Mouse (Mus musculus): Measurements from ENCODE around the gene Dbndd2. TPM values are rescaled to one million over a fixed set of nuclear protein-coding genes. Genes with fewer than 3 reads are reported as not detected.

The Dbndd2 gene
- polyA plus RNA-seq, 1 experiment from 2014 or later = 8.8 TPM

- Histone ChIP-seq H3K9me3 (no peaks in the 10 kb centered on the region), H3K4me3 (peak overlapping the region; percentile 82), H3K27me3 (peaks cover 26% of the 10 kb centered on the region), H3K4me2 (peak overlapping the region; percentile 100), H3K27ac (no peak overlapping the region), H3K9ac (peak overlapping the region; percentile 54), H3K36me3 (peaks cover 3% of the 10 kb centered on the region; the same call in 1 of the 2 replicates), H3K4me1 (peaks cover 10% of the 10 kb centered on the region)
- ATAC-seq (ENCODE audit: borderline replicate concordance, extremely low read depth, low FRiP score, low TSS enrichment) = 0 out of 2 replicates have a peak, but pooled peaks have one; percentile 1
- 10% methylated on average over 11 of the region's 11 CpGs for WGBS
Observed at GRCm38 (mm10) chr2:164487115-164487527, 1.2 kb downstream of the Dbndd2 start.

- Histone ChIP-seq H3K9ac (no peak overlapping the region), H3K4me1 (peaks cover 10% of the 10 kb centered on the region), H3K9me3 (no peaks in the 10 kb centered on the region), H3K27me3 (peaks cover 26% of the 10 kb centered on the region), H3K27ac (no peak overlapping the region), H3K36me3 (peaks cover 3% of the 10 kb centered on the region; the same call in 1 of the 2 replicates), H3K4me2 (peak overlapping the region; percentile 10; the same call in 1 of the 2 replicates), H3K4me3 (no peak overlapping the region)
- 63% methylated on average over 9 of the region's 9 CpGs for WGBS
- no peak for ATAC-seq (ENCODE audit: borderline replicate concordance, extremely low read depth, low FRiP score, low TSS enrichment)
Observed at GRCm38 (mm10) chr2:164487812-164488211, 1.9 kb downstream of the Dbndd2 start.

GRCm38 (mm10) chr2:164494126-164494525, 8.2 kb downstream of the Dbndd2 start:
- Histone ChIP-seq H3K4me3 (no peak overlapping the region), H3K9ac (no peak overlapping the region), H3K36me3 (peaks cover 3% of the 10 kb centered on the region; the same call in 1 of the 2 replicates), H3K4me2 (no peak overlapping the region), H3K27ac (no peak overlapping the region), H3K9me3 (no peaks in the 10 kb centered on the region), H3K27me3 (no peaks in the 10 kb centered on the region), H3K4me1 (peaks cover 13% of the 10 kb centered on the region)
- WGBS = 54% methylated on average over 2 of the region's 2 CpGs
- ATAC-seq (ENCODE audit: borderline replicate concordance, extremely low read depth, low FRiP score, low TSS enrichment) = no peak

GRCm38 (mm10) chr2:164496331-164496730, 10.4 kb downstream of the Dbndd2 start:
- Histone ChIP-seq H3K9ac (no peak overlapping the region), H3K27ac (no peak overlapping the region), H3K27me3 (no peaks in the 10 kb centered on the region), H3K9me3 (no peaks in the 10 kb centered on the region), H3K4me2 (peak overlapping the region; percentile 85), H3K4me1 (peaks cover 13% of the 10 kb centered on the region), H3K36me3 (peaks cover 6% of the 10 kb centered on the region), H3K4me3 (0 out of 2 replicates have a peak overlapping the region, but pooled peaks have one; percentile 80)
- WGBS = 51% methylated on average over 1 of the region's 1 CpGs
- no peak for ATAC-seq (ENCODE audit: borderline replicate concordance, extremely low read depth, low FRiP score, low TSS enrichment)

- ATAC-seq (ENCODE audit: borderline replicate concordance, extremely low read depth, low FRiP score, low TSS enrichment) = peak; percentile 94
- Histone ChIP-seq H3K9ac (peak within 1 kb of the TSS; percentile 61), H3K9me3 (no peaks in the 10 kb centered on the region), H3K4me2 (peak within 1 kb of the TSS; percentile 85), H3K27ac (no peak within 1 kb of the TSS; the same call in 1 of the 2 replicates), H3K4me3 (peak within 1 kb of the TSS; percentile 80), H3K27me3 (no peaks in the 10 kb centered on the region), H3K4me1 (peaks cover 13% of the 10 kb centered on the region), H3K36me3 (peaks cover 12% of the 10 kb centered on the region)
- WGBS = 5% methylated on average over 43 of the region's 43 CpGs
Observed at GRCm38 (mm10) chr2:164496847-164497690, 11.2 kb downstream of the Dbndd2 start, which contains the start of gene Pigt. TSS of gene Pigt (plus strand) at chr2:164497520.

- H3K36me3 ChIP-seq = peaks cover 19% of the 10 kb centered on the region
- H3K27me3 ChIP-seq = no peaks in the 10 kb centered on the region
- peaks cover 13% of the 10 kb centered on the region for H3K4me1 ChIP-seq
- H3K9ac ChIP-seq = peak overlapping the region; percentile 61
- no peak overlapping the region for H3K27ac ChIP-seq
- H3K4me2 ChIP-seq = peak overlapping the region; percentile 85
- ATAC-seq (ENCODE audit: borderline replicate concordance, extremely low read depth, low FRiP score, low TSS enrichment) = no peak
- no peaks in the 10 kb centered on the region for H3K9me3 ChIP-seq
- H3K4me3 ChIP-seq = peak overlapping the region; percentile 80
- 6% methylated on average over 21 of the region's 21 CpGs for WGBS
Observed at GRCm38 (mm10) chr2:164497691-164498268, 11.9 kb downstream of the Dbndd2 start.

GRCm38 (mm10) chr2:164499317-164499716, 13.4 kb downstream of the Dbndd2 start:
- Histone ChIP-seq H3K27me3 (no peaks in the 10 kb centered on the region), H3K4me3 (no peak overlapping the region), H3K9me3 (no peaks in the 10 kb centered on the region), H3K4me1 (peaks cover 13% of the 10 kb centered on the region), H3K36me3 (peaks cover 30% of the 10 kb centered on the region), H3K9ac (no peak overlapping the region), H3K27ac (no peak overlapping the region), H3K4me2 (no peak overlapping the region)
- ATAC-seq (ENCODE audit: borderline replicate concordance, extremely low read depth, low FRiP score, low TSS enrichment) = no peak
- WGBS = 64% methylated on average over 5 of the region's 5 CpGs

GRCm38 (mm10) chr2:164500511-164500910, 14.6 kb downstream of the Dbndd2 start:
- Histone ChIP-seq H3K9ac (no peak overlapping the region), H3K27me3 (no peaks in the 10 kb centered on the region), H3K9me3 (no peaks in the 10 kb centered on the region), H3K27ac (no peak overlapping the region), H3K4me3 (no peak overlapping the region), H3K4me1 (peaks cover 13% of the 10 kb centered on the region), H3K36me3 (peaks cover 42% of the 10 kb centered on the region), H3K4me2 (no peak overlapping the region)
- no peak for ATAC-seq (ENCODE audit: borderline replicate concordance, extremely low read depth, low FRiP score, low TSS enrichment)
- WGBS = 85% methylated on average over 7 of the region's 7 CpGs

GRCm38 (mm10) chr2:164504919-164505318, 19.0 kb downstream of the Dbndd2 start:
- Histone ChIP-seq H3K4me2 (no peak overlapping the region), H3K36me3 (peaks cover 51% of the 10 kb centered on the region), H3K9ac (no peak overlapping the region), H3K9me3 (no peaks in the 10 kb centered on the region), H3K27me3 (no peaks in the 10 kb centered on the region), H3K27ac (no peak overlapping the region), H3K4me3 (no peak overlapping the region), H3K4me1 (no peaks in the 10 kb centered on the region)
- WGBS = 97% methylated on average over 3 of the region's 3 CpGs
- no peak for ATAC-seq (ENCODE audit: borderline replicate concordance, extremely low read depth, low FRiP score, low TSS enrichment)

- Histone ChIP-seq H3K4me1 (0 out of 2 replicates have a peak, but pooled peaks cover 3% of the 10 kb centered on the region), H3K9ac (no peak overlapping the region), H3K4me3 (no peak overlapping the region), H3K27me3 (no peaks in the 10 kb centered on the region), H3K27ac (no peak overlapping the region), H3K4me2 (no peak overlapping the region), H3K36me3 (peaks cover 46% of the 10 kb centered on the region), H3K9me3 (no peaks in the 10 kb centered on the region)
- no peak for ATAC-seq (ENCODE audit: borderline replicate concordance, extremely low read depth, low FRiP score, low TSS enrichment)
- 84% methylated on average over 4 of the region's 4 CpGs for WGBS
Observed at GRCm38 (mm10) chr2:164505619-164506347, 19.9 kb downstream of the Dbndd2 start.

- Histone ChIP-seq H3K27me3 (no peaks in the 10 kb centered on the region), H3K4me1 (0 out of 2 replicates have a peak, but pooled peaks cover 9% of the 10 kb centered on the region), H3K9me3 (no peaks in the 10 kb centered on the region), H3K4me3 (no peak overlapping the region), H3K27ac (no peak overlapping the region), H3K36me3 (peaks cover 33% of the 10 kb centered on the region), H3K9ac (no peak overlapping the region), H3K4me2 (no peak overlapping the region)
- no peak for ATAC-seq (ENCODE audit: borderline replicate concordance, extremely low read depth, low FRiP score, low TSS enrichment)
- WGBS = 88% methylated on average over 19 of the region's 19 CpGs
Observed at GRCm38 (mm10) chr2:164507811-164508210, 21.9 kb downstream of the Dbndd2 start.
